Mouse (Mus musculus): ENCODE data around the gene Gm28038. TPM values are rescaled to one million over a fixed set of nuclear protein-coding genes. Genes with fewer than 3 reads are reported as not detected.
A peak's percentile ranks its signal among the peaks of the same experiment; 100 is the strongest.

The Gm28038 gene
- polyA plus RNA-seq, 1 experiment from 2014 or later, result not detected

GRCm38 (mm10) chr2:30269241-30269990, 11.4 kb upstream of the Gm28038 start:
- no peak for ATAC-seq (ENCODE audit: low FRiP score)
- H3K9ac ChIP-seq (ENCODE audit: low read length), result no peak overlapping the region
- WGBS, result 87% methylated on average over 17 of the region's 17 CpGs

GRCm38 (mm10) chr2:30270134-30270533, 10.7 kb upstream of the Gm28038 start:
- WGBS, result 58% methylated on average over 1 of the region's 1 CpGs

More at GRCm38 (mm10) chr2:30269241-30269990, 11.4 kb upstream of the Gm28038 start:
- no peaks in the 10 kb centered on the region for H3K9me3 ChIP-seq (ENCODE audit: control insufficient read depth, low read length)
- H3K4me1 ChIP-seq (ENCODE audit: control insufficient read depth, insufficient read depth, low read length), result peaks cover 7% of the 10 kb centered on the region
- DNase-seq (ENCODE audit: low spot score, missing footprints), result no peak
- no peak overlapping the region for H3K4me3 ChIP-seq (ENCODE audit: low read depth, low read length)
- H3K36me3 ChIP-seq (ENCODE audit: control insufficient read depth, insufficient read depth, low read length), result peaks cover 2% of the 10 kb centered on the region; the same call in 1 of the 2 replicates
- H3K27me3 ChIP-seq (ENCODE audit: control insufficient read depth, insufficient read depth, low read length), result no peaks in the 10 kb centered on the region
- no peak overlapping the region for H3K4me2 ChIP-seq
- no peak overlapping the region for H3K27ac ChIP-seq (ENCODE audit: low read depth, low read length)

GRCm38 (mm10) chr2:30281651-30282050, 808 bp downstream of the Gm28038 start:
- DNase-seq (ENCODE audit: low spot score, missing footprints) (no peak), ATAC-seq (ENCODE audit: low FRiP score) (no peak)
- H3K9ac ChIP-seq (ENCODE audit: low read length), result no peak overlapping the region
- H3K27ac ChIP-seq (ENCODE audit: low read depth, low read length), result no peak overlapping the region
- H3K9me3 ChIP-seq (ENCODE audit: control insufficient read depth, low read length), result no peaks in the 10 kb centered on the region
- H3K4me1 ChIP-seq (ENCODE audit: control insufficient read depth, insufficient read depth, low read length), result peaks cover 8% of the 10 kb centered on the region
- 84% methylated on average over 3 of the region's 3 CpGs for WGBS
- no peaks in the 10 kb centered on the region for H3K36me3 ChIP-seq (ENCODE audit: control insufficient read depth, insufficient read depth, low read length)
- H3K4me3 ChIP-seq (ENCODE audit: low read depth, low read length), result no peak overlapping the region
- H3K27me3 ChIP-seq (ENCODE audit: control insufficient read depth, insufficient read depth, low read length), result no peaks in the 10 kb centered on the region
- H3K4me2 ChIP-seq, result no peak overlapping the region

More at GRCm38 (mm10) chr2:30270134-30270533, 10.7 kb upstream of the Gm28038 start:
- H3K4me2 ChIP-seq, result no peak overlapping the region
- no peaks in the 10 kb centered on the region for H3K36me3 ChIP-seq (ENCODE audit: control insufficient read depth, insufficient read depth, low read length)
- no peaks in the 10 kb centered on the region for H3K27me3 ChIP-seq (ENCODE audit: control insufficient read depth, insufficient read depth, low read length)
- H3K9me3 ChIP-seq (ENCODE audit: control insufficient read depth, low read length), result no peaks in the 10 kb centered on the region
- no peak overlapping the region for H3K27ac ChIP-seq (ENCODE audit: low read depth, low read length)
- H3K4me3 ChIP-seq (ENCODE audit: low read depth, low read length), result no peak overlapping the region
- peaks cover 7% of the 10 kb centered on the region for H3K4me1 ChIP-seq (ENCODE audit: control insufficient read depth, insufficient read depth, low read length)
- peak; percentile 92 for DNase-seq (ENCODE audit: low spot score, missing footprints)
- H3K9ac ChIP-seq (ENCODE audit: low read length), result no peak overlapping the region
- peak; percentile 40 for ATAC-seq (ENCODE audit: low FRiP score)

- Histone ChIP-seq H3K36me3 (ENCODE audit: control insufficient read depth, insufficient read depth, low read length) (0 out of 2 replicates have a peak, but pooled peaks cover under 1% of the 10 kb centered on the region), H3K4me2 (no peak overlapping the region), H3K27me3 (ENCODE audit: control insufficient read depth, insufficient read depth, low read length) (no peaks in the 10 kb centered on the region), H3K4me3 (ENCODE audit: low read depth, low read length) (no peak overlapping the region), H3K27ac (ENCODE audit: low read depth, low read length) (no peak overlapping the region), H3K9me3 (ENCODE audit: control insufficient read depth, low read length) (no peaks in the 10 kb centered on the region), H3K4me1 (ENCODE audit: control insufficient read depth, insufficient read depth, low read length) (peaks cover 18% of the 10 kb centered on the region), H3K9ac (ENCODE audit: low read length) (no peak overlapping the region)
- DNase-seq (ENCODE audit: low spot score, missing footprints) (no peak), ATAC-seq (ENCODE audit: low FRiP score) (no peak)
- WGBS, result 85% methylated on average over 2 of the region's 2 CpGs
Observed at GRCm38 (mm10) chr2:30283193-30283592, 2.4 kb downstream of the Gm28038 start.

GRCm38 (mm10) chr2:30285004-30285403, 4.2 kb downstream of the Gm28038 start:
- H3K4me2 ChIP-seq, result peak overlapping the region; percentile 91
- DNase-seq (ENCODE audit: low spot score, missing footprints) (no peak), ATAC-seq (ENCODE audit: low FRiP score) (no peak)
- no peaks in the 10 kb centered on the region for H3K9me3 ChIP-seq (ENCODE audit: control insufficient read depth, low read length)
- H3K4me1 ChIP-seq (ENCODE audit: control insufficient read depth, insufficient read depth, low read length), result peaks cover 18% of the 10 kb centered on the region
- H3K4me3 ChIP-seq (ENCODE audit: low read depth, low read length), result peak overlapping the region; percentile 92
- H3K36me3 ChIP-seq (ENCODE audit: control insufficient read depth, insufficient read depth, low read length), result 0 out of 2 replicates have a peak, but pooled peaks cover 3% of the 10 kb centered on the region
- 88% methylated on average over 5 of the region's 5 CpGs for WGBS
- no peak overlapping the region for H3K27ac ChIP-seq (ENCODE audit: low read depth, low read length)
- no peaks in the 10 kb centered on the region for H3K27me3 ChIP-seq (ENCODE audit: control insufficient read depth, insufficient read depth, low read length)
- H3K9ac ChIP-seq (ENCODE audit: low read length), result no peak overlapping the region

GRCm38 (mm10) chr2:30285416-30286181, 4.8 kb downstream of the Gm28038 start:
- peak overlapping the region; percentile 92 for H3K4me3 ChIP-seq (ENCODE audit: low read depth, low read length)
- 16% methylated on average over 36 of the region's 38 CpGs for WGBS
- peak overlapping the region; percentile 91 for H3K4me2 ChIP-seq
- H3K9ac ChIP-seq (ENCODE audit: low read length), result peak overlapping the region; percentile 92
- peaks cover 18% of the 10 kb centered on the region for H3K4me1 ChIP-seq (ENCODE audit: control insufficient read depth, insufficient read depth, low read length)
- no peak overlapping the region for H3K27ac ChIP-seq (ENCODE audit: low read depth, low read length)
- H3K27me3 ChIP-seq (ENCODE audit: control insufficient read depth, insufficient read depth, low read length), result no peaks in the 10 kb centered on the region
- no peaks in the 10 kb centered on the region for H3K9me3 ChIP-seq (ENCODE audit: control insufficient read depth, low read length)
- H3K36me3 ChIP-seq (ENCODE audit: control insufficient read depth, insufficient read depth, low read length), result 0 out of 2 replicates have a peak, but pooled peaks cover 3% of the 10 kb centered on the region
- peak; percentile 72 for ATAC-seq (ENCODE audit: low FRiP score)
- no peak for DNase-seq (ENCODE audit: low spot score, missing footprints)

- H3K9ac ChIP-seq (ENCODE audit: low read length), result peak within 1 kb of the TSS; percentile 92
- under 1% methylated on average over 64 of the region's 68 CpGs for WGBS
- H3K27ac ChIP-seq (ENCODE audit: low read depth, low read length), result 0 out of 2 replicates have a peak within 1 kb of the TSS, but pooled peaks have one; percentile 32
- H3K4me1 ChIP-seq (ENCODE audit: control insufficient read depth, insufficient read depth, low read length), result peaks cover 18% of the 10 kb centered on the region
- ATAC-seq (ENCODE audit: low FRiP score), result peak; percentile 95
- no peaks in the 10 kb centered on the region for H3K27me3 ChIP-seq (ENCODE audit: control insufficient read depth, insufficient read depth, low read length)
- H3K36me3 ChIP-seq (ENCODE audit: control insufficient read depth, insufficient read depth, low read length), result 0 out of 2 replicates have a peak, but pooled peaks cover 3% of the 10 kb centered on the region
- H3K4me2 ChIP-seq, result peak within 1 kb of the TSS; percentile 91
- no peaks in the 10 kb centered on the region for H3K9me3 ChIP-seq (ENCODE audit: control insufficient read depth, low read length)
- peak within 1 kb of the TSS; percentile 92 for H3K4me3 ChIP-seq (ENCODE audit: low read depth, low read length)
- peak; percentile 100 for DNase-seq (ENCODE audit: low spot score, missing footprints)
Observed at GRCm38 (mm10) chr2:30286192-30287026, 5.6 kb downstream of the Gm28038 start, which contains the start of the genes Dolk and Nup188. Gene Dolk, minus strand, starts transcription at chr2:30286334. Gene Nup188, plus strand, starts transcription at chr2:30286397.

GRCm38 (mm10) chr2:30287027-30287373, 6.2 kb downstream of the Gm28038 start:
- 0 out of 2 replicates have a peak, but pooled peaks cover 3% of the 10 kb centered on the region for H3K36me3 ChIP-seq (ENCODE audit: control insufficient read depth, insufficient read depth, low read length)
- peak overlapping the region; percentile 92 for H3K4me3 ChIP-seq (ENCODE audit: low read depth, low read length)
- H3K4me1 ChIP-seq (ENCODE audit: control insufficient read depth, insufficient read depth, low read length), result peaks cover 18% of the 10 kb centered on the region
- WGBS, result 0% methylated on average over 10 of the region's 10 CpGs
- H3K27me3 ChIP-seq (ENCODE audit: control insufficient read depth, insufficient read depth, low read length), result no peaks in the 10 kb centered on the region
- ATAC-seq (ENCODE audit: low FRiP score), result no peak
- H3K4me2 ChIP-seq, result peak overlapping the region; percentile 91
- no peaks in the 10 kb centered on the region for H3K9me3 ChIP-seq (ENCODE audit: control insufficient read depth, low read length)
- no peak overlapping the region for H3K27ac ChIP-seq (ENCODE audit: low read depth, low read length)
- DNase-seq (ENCODE audit: low spot score, missing footprints), result peak; percentile 88
- H3K9ac ChIP-seq (ENCODE audit: low read length), result peak overlapping the region; percentile 92

Measured in midbrain, embryonic 11.5 days (tissue).